Mouse (Mus musculus) testis, adult 2 months (tissue): ENCODE data around the gene Pecr. TPM values are rescaled to one million over a fixed set of nuclear protein-coding genes. Genes with fewer than 3 reads are reported as not detected.

Experiments used
- H3K27ac ChIP-seq: fragments of 200-500 bp; 2 replicates; pipeline ENCODE4 v1.5.1; 2012; ENCODE audit warnings: low read depth, low read length; ENCODE audit not compliant: control insufficient read depth, insufficient read depth
- H3K27me3 ChIP-seq: fragments of 200-500 bp; 2 replicates; pipeline ENCODE4 v1.6.1; 2012; ENCODE audit warnings: mild to moderate bottlenecking, low read length, moderate library complexity; ENCODE audit not compliant: control insufficient read depth, insufficient read depth
- H3K36me3 ChIP-seq: fragments of 200-500 bp; 2 replicates; pipeline ENCODE4 v1.6.1; 2012; ENCODE audit warnings: mild to moderate bottlenecking, low read length; ENCODE audit not compliant: control insufficient read depth, insufficient read depth
- H3K4me1 ChIP-seq: fragments of 200-500 bp; 2 replicates; pipeline ENCODE4 v1.6.1; 2012; ENCODE audit warnings: low read length; ENCODE audit not compliant: control insufficient read depth, insufficient read depth
- H3K4me3 ChIP-seq: fragments of 200-500 bp; 2 replicates; pipeline ENCODE4 v1.5.1; 2012; ENCODE audit warnings: low read depth, mild to moderate bottlenecking, low read length, moderate library complexity, mixed read lengths; ENCODE audit not compliant: control insufficient read depth
- CTCF ChIP-seq: fragments of 200-500 bp; IDR thresholded peaks from 2 replicates; pipeline ENCODE4 v1.5.1; 2012; ENCODE audit warnings: low read depth, mild to moderate bottlenecking, inconsistent platforms, low read length, moderate library complexity; ENCODE audit not compliant: control insufficient read depth, insufficient read depth, insufficient replicate concordance
- POLR2A ChIP-seq: fragments of 200-500 bp; IDR thresholded peaks from 2 replicates; pipeline ENCODE4 v1.6.1; 2012; ENCODE audit warnings: low read depth, mild to moderate bottlenecking, inconsistent platforms, low read length, moderate library complexity; ENCODE audit not compliant: control insufficient read depth
- polyA plus RNA-seq: library from polyadenylated mRNA; depleted of rRNA; stranded (reverse); fragments of >200 nt; gene quantifications from 2 replicates; pipeline ENCODE4 v1.2.3, GENCODE M21; 2012

Pecr gene
- polyA plus RNA-seq, 1 experiment = 1.5 TPM

DNA sequence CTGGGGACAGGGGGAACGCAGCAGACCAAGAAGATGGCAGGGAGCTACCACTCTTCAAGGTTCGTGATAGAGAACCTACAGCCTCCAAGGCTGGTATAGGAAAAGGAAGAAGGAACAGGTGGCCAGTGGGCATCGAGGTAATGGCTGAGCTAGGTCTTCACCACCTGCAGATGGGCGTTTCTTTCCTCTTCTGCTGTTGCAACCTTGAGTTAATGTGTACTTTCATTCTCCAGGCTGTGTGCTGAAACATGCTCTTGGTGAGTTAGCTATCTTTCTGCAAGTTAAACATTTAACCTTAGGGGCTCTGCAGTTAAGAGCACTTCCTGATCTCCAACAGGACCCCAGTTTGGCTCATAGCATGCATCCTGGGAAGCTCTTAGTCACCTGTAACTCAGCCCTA lies 3.8 kb upstream of the Pecr start:
- H3K4me3 ChIP-seq = no peak overlapping the region
- H3K36me3 ChIP-seq = no peaks in the 10 kb centered on the region
- TF ChIP-seq POLR2A (no peak), CTCF (no peak)
- H3K27ac ChIP-seq = no peak overlapping the region
- peaks cover 8% of the 10 kb centered on the region; the same call in 1 of the 2 replicates for H3K4me1 ChIP-seq
- no peaks in the 10 kb centered on the region for H3K27me3 ChIP-seq

DNA sequence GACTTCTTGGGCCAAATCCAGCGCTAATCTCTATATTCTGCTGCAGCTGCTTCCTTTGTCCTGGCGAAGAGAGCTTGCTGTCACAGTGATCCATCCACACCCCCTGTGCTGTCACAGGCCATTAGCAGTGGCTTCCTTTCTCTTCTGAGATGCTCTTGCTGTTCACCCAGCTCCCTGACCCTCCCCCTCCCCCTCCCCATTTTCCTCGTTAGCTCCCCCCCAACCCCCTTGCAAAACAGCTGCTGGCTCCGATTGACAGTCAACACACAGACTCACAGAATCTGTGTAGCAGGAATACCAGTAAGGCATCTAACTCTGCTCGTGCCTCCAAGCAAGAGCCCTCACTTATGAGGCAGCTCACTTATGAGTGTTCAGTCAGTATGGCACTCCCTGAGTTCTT lies 2.8 kb upstream of the Pecr start:
- Histone ChIP-seq H3K36me3 (no peaks in the 10 kb centered on the region), H3K4me3 (no peak overlapping the region), H3K27ac (no peak overlapping the region), H3K4me1 (peaks cover 8% of the 10 kb centered on the region; the same call in 1 of the 2 replicates), H3K27me3 (no peaks in the 10 kb centered on the region)
- TF ChIP-seq POLR2A (no peak), CTCF (no peak)

- Histone ChIP-seq H3K27ac (no peak overlapping the region), H3K36me3 (no peaks in the 10 kb centered on the region), H3K4me3 (peak overlapping the region; percentile 93; the same call in 1 of the 2 replicates), H3K27me3 (no peaks in the 10 kb centered on the region), H3K4me1 (peaks cover 8% of the 10 kb centered on the region; the same call in 1 of the 2 replicates)
- TF ChIP-seq CTCF (no peak), POLR2A (no peak)
These were observed 425 bp upstream of the Pecr start for GRCm38 (mm10) chr1:72284539-72284938.

DNA sequence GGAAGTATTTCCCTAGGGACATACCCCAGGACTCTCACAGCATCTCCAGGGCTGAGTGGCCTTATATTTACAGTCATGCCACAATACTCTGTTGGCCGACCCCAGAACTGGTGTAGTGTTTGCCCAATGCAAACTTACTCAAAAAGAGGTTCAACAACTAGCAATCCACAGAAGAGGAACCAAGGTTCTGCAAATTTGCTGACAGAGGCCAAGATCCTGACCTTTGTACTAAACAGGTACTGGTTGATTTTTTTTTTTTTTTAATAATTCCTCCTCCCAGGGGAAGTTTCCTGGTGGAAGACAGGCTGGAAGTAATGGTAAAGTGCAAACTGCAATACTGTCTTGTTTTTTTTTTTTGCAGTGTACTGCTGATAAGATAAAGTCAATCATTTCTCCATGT lies 1.5 kb downstream of the Pecr start:
- Histone ChIP-seq H3K27me3 (no peaks in the 10 kb centered on the region), H3K27ac (no peak overlapping the region), H3K36me3 (no peaks in the 10 kb centered on the region), H3K4me1 (peaks cover 8% of the 10 kb centered on the region; the same call in 1 of the 2 replicates), H3K4me3 (no peak overlapping the region)
- no peak for TF ChIP-seq CTCF
- no peak for TF ChIP-seq POLR2A

DNA sequence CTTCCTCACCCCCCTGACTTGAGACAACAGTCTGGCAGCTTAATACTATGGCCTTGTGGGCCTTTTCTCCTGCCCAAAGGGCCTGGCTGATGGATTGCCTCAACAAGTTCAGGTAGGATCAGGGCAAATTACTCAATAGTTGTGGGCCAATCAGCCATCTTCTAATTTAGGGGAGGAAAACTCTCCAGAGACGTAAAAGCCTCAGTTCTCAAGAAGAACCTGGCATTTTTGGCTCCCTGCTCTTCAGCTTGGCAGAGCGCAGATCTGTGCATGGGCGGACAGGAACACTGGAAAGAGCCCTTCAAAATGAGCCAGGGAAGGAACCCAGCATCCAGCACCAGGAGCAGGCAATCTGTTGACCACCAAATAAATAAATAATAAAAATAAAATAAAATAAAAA lies 6.0 kb downstream of the Pecr start:
- Histone ChIP-seq H3K27ac (no peak overlapping the region), H3K4me1 (no peaks in the 10 kb centered on the region), H3K27me3 (no peaks in the 10 kb centered on the region), H3K4me3 (no peak overlapping the region), H3K36me3 (no peaks in the 10 kb centered on the region)
- TF ChIP-seq CTCF (no peak), POLR2A (no peak)

- Histone ChIP-seq H3K27ac (no peak overlapping the region), H3K4me3 (no peak overlapping the region), H3K4me1 (no peaks in the 10 kb centered on the region), H3K27me3 (no peaks in the 10 kb centered on the region), H3K36me3 (no peaks in the 10 kb centered on the region)
- TF ChIP-seq CTCF (no peak), POLR2A (no peak)
These were observed 21.0 kb downstream of the Pecr start for GRCm38 (mm10) chr1:72263099-72263498.

GRCm38 (mm10) chr1:72256381-72257256 lies 27.5 kb downstream of the Pecr start:
- H3K4me1 ChIP-seq = peaks cover 10% of the 10 kb centered on the region
- H3K4me3 ChIP-seq = no peak overlapping the region
- no peaks in the 10 kb centered on the region for H3K36me3 ChIP-seq
- no peak for TF ChIP-seq CTCF
- TF ChIP-seq POLR2A = no peak
- H3K27me3 ChIP-seq = no peaks in the 10 kb centered on the region
- no peak overlapping the region; the same call in 1 of the 2 replicates for H3K27ac ChIP-seq

DNA sequence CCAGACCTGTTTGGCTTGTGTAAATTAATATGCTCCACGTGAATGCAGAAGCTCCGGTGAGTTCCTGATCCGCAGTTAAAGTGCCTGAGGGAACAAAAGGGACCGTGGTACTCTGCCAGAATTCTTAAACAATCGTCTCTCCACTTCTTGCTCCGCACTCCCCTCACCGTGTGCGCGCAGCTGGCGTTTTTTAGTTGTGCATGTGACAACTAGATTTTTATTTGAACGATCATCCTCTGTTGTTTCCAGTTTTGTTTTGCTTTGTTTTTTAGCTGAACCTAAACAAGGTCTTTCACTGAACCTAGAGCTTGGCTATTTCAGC lies 28.3 kb downstream of the Pecr start:
- Histone ChIP-seq H3K27me3 (no peaks in the 10 kb centered on the region), H3K4me1 (peaks cover 10% of the 10 kb centered on the region), H3K36me3 (no peaks in the 10 kb centered on the region), H3K27ac (no peak overlapping the region), H3K4me3 (no peak overlapping the region)
- TF ChIP-seq POLR2A (no peak), CTCF (no peak)
